8 mouse cellular contexts compared by ENCODE assay signal in genomic region chr9:49662958-49663926, GRCm38 (mm10).
DNase-seq lines count a peak whose midpoint lies in the region; ATAC-seq lines count a peak whose summit lies in the region.

No protein-coding gene starts in this region.

- H3K4me2 ChIP-seq in hindbrain, embryonic 16.5 days (ENCODE audit: low read length), result no peak overlapping the region
- H3K4me2 ChIP-seq in forebrain, embryonic 11.5 days (ENCODE audit: low read depth, low read length, severe bottlenecking), result no peak overlapping the region

- WGBS in hindbrain, embryonic 16.5 days, result 66% methylated on average over 8 of the region's 8 CpGs
- WGBS in forebrain, embryonic 11.5 days, result 77% methylated on average over 8 of the region's 8 CpGs

- no peaks in the 10 kb centered on the region for H3K36me3 ChIP-seq in hindbrain, embryonic 16.5 days (ENCODE audit: control insufficient read depth, insufficient read depth, low read length)
- H3K36me3 ChIP-seq in forebrain, embryonic 11.5 days (ENCODE audit: control insufficient read depth, insufficient read depth, low read length), result no peaks in the 10 kb centered on the region

- H3K4me3 ChIP-seq in hindbrain, embryonic 16.5 days (ENCODE audit: low read length), result no peak overlapping the region
- no peak overlapping the region for H3K4me3 ChIP-seq in forebrain, embryonic 11.5 days (ENCODE audit: low read depth, low read length)

- no peaks in the 10 kb centered on the region for H3K27me3 ChIP-seq in hindbrain, embryonic 16.5 days (replicated peaks; ENCODE audit: control insufficient read depth, insufficient read depth, low read length)
- H3K27me3 ChIP-seq in forebrain, embryonic 11.5 days (ENCODE audit: control insufficient read depth, insufficient read depth, low read length), result no peaks in the 10 kb centered on the region

- H3K9me3 ChIP-seq in hindbrain, embryonic 16.5 days (ENCODE audit: control insufficient read depth, low read length), result no peaks in the 10 kb centered on the region
- H3K9me3 ChIP-seq in forebrain, embryonic 11.5 days (ENCODE audit: control insufficient read depth, low read length), result no peaks in the 10 kb centered on the region

- peak; percentile 65; the same call in 1 of the 2 replicates for ATAC-seq in hindbrain, embryonic 16.5 days
- ATAC-seq in forebrain, embryonic 11.5 days (replicated peaks; ENCODE audit: low FRiP score), result no peak

- intact Hi-C loops in heart, postnatal 10 days (cut with DNase I), result loop anchor here (5.0 kb wide), 1 partner anchor 509 kb away; no protein-coding TSS in a partner anchor

- DNase-seq in heart, postnatal 10 days, result peak; percentile 18 to 40
- no peak for DNase-seq in heart, adult 8-10 months (ENCODE audit: low spot score)
- DNase-seq in 416B (ENCODE audit: low read depth), result peak; percentile 9
- DNase-seq in adrenal gland, postnatal 10 days, result peak; percentile 46
- no peak for DNase-seq in testis, postnatal 14 days (ENCODE audit: low spot score)
- DNase-seq in adipocyte (ENCODE audit: low spot score), result no peak
- DNase-seq in forebrain, embryonic 11.5 days (ENCODE audit: low spot score), result no peak

- H3K9ac ChIP-seq in hindbrain, embryonic 16.5 days (ENCODE audit: low read depth, low read length), result no peak overlapping the region
- no peak overlapping the region for H3K9ac ChIP-seq in forebrain, embryonic 11.5 days (ENCODE audit: low read length)

- peak overlapping the region; percentile 24; the same call in 1 of the 2 replicates for H3K27ac ChIP-seq in hindbrain, embryonic 16.5 days (ENCODE audit: low read depth, low read length)
- no peak overlapping the region for H3K27ac ChIP-seq in forebrain, embryonic 11.5 days (ENCODE audit: low read depth, low read length)

- peaks cover 10% of the 10 kb centered on the region for H3K4me1 ChIP-seq in hindbrain, embryonic 16.5 days (ENCODE audit: control insufficient read depth, insufficient read depth, low read depth, low read length)
- H3K4me1 ChIP-seq in forebrain, embryonic 11.5 days (replicated peaks; ENCODE audit: control insufficient read depth, insufficient read depth, low read length), result no peaks in the 10 kb centered on the region; the same call in 1 of the 2 replicates

Comparison
In these comparisons a context has a peak if more than half of its experiments do, and no peak if none do; other contexts are left out.
1. DNase-seq: peak in heart, postnatal 10 days (2 of 2), 416B (single experiment) and adrenal gland, postnatal 10 days (single experiment); none in heart, adult 8-10 months (single experiment), testis, postnatal 14 days (single experiment), adipocyte (single experiment) and forebrain, embryonic 11.5 days (single experiment).